Mouse (Mus musculus) CH12.LX (cell line): Measurements from ENCODE around the gene Syt3. TPM values are rescaled to one million over a fixed set of nuclear protein-coding genes. Genes with fewer than 3 reads are reported as not detected.

Experiments used
- DNase-seq: peaks from one replicate; pipeline ENCODE4 v3.0.0-alpha.2; 2013; ENCODE audit errors: extremely low read depth
- H3K27ac ChIP-seq: 2 replicates; pipeline ENCODE4 v1.5.1; 2012; ENCODE audit warnings: low read depth, mild to moderate bottlenecking, control low read depth, moderate library complexity; ENCODE audit not compliant: insufficient read depth
- H3K27me3 ChIP-seq: replicated peaks from 2 replicates; pipeline ENCODE3; 2012; ENCODE audit warnings: inconsistent platforms
- H3K36me3 ChIP-seq, 2 experiments: replicated peaks in 1 of 2; 2 replicates each; pipeline versions ENCODE3 to v1.6.1; 2012; ENCODE audit warnings: inconsistent platforms in 1 of 2, low read length in 1 of 2, mild to moderate bottlenecking in 1 of 2, mixed read lengths in 1 of 2, moderate library complexity in 1 of 2; ENCODE audit not compliant: control insufficient read depth in 1 of 2, insufficient read depth in 1 of 2
- H3K4me1 ChIP-seq, 2 experiments: 2 replicates each; pipeline ENCODE4 v1.6.1; 2012; ENCODE audit warnings: inconsistent platforms in 1 of 2, moderate library complexity in 1 of 2; ENCODE audit not compliant: insufficient read depth in 2 of 2, control insufficient read depth in 1 of 2
- H3K4me2 ChIP-seq: 2 replicates; pipeline ENCODE4 v1.6.1; 2012; ENCODE audit warnings: low read depth, mild to moderate bottlenecking, control low read depth; ENCODE audit not compliant: poor library complexity, insufficient read depth, severe bottlenecking
- H3K4me3 ChIP-seq, 3 experiments: fragments of 150-350 bp in 1 of 3; sonication (generic) in 1 of 3; replicated peaks in 1 of 3; 2 replicates each; pipeline versions ENCODE3 to v1.5.1; 2011 to 2012; ENCODE audit warnings: low read depth in 2 of 3, low read length in 2 of 3, mild to moderate bottlenecking in 2 of 3, moderate library complexity in 2 of 3, control low read depth in 1 of 3, improper control_type of control experiment in 1 of 3, inconsistent platforms in 1 of 3, mixed read lengths in 1 of 3; ENCODE audit not compliant: poor library complexity in 1 of 3
- H3K79me2 ChIP-seq: replicated peaks from 2 replicates; pipeline ENCODE4 v1.6.1; 2012; ENCODE audit warnings: mild to moderate bottlenecking, moderate library complexity; ENCODE audit not compliant: control insufficient read depth, poor library complexity, insufficient read depth, severe bottlenecking; ENCODE audit errors: extremely low read depth
- H3K9ac ChIP-seq: 2 replicates; pipeline ENCODE4 v1.6.1; 2012; ENCODE audit warnings: low read depth, mild to moderate bottlenecking, control low read depth, moderate library complexity; ENCODE audit not compliant: insufficient read depth
- H3K9me3 ChIP-seq: replicated peaks from 2 replicates; pipeline ENCODE3; 2012; ENCODE audit warnings: low read length, inconsistent platforms, mixed read lengths
- CHD1 ChIP-seq: IDR thresholded peaks from 2 replicates; pipeline ENCODE4 v1.6.1; 2012; ENCODE audit warnings: low read depth, low read length, improper control_type of control experiment, inconsistent platforms
- CTCF ChIP-seq, 2 experiments: IDR thresholded peaks in 1 of 2; conservative IDR thresholded peaks in 1 of 2; 2 replicates each; pipeline ENCODE4 v1.5.1; 2011 to 2012; ENCODE audit warnings: low read depth in 2 of 2, low read length in 2 of 2, improper control_type of control experiment in 1 of 2, inconsistent platforms in 1 of 2, mild to moderate bottlenecking in 1 of 2, moderate library complexity in 1 of 2
- ELF1 ChIP-seq: IDR thresholded peaks from 2 replicates; pipeline ENCODE4 v1.6.1; 2014; ENCODE audit warnings: low read depth, mild to moderate bottlenecking, inconsistent platforms, low read length, improper control_type of control experiment
- GABPA ChIP-seq: IDR thresholded peaks from 2 replicates; pipeline ENCODE4 v1.6.1; 2012; ENCODE audit warnings: low read depth, low read length, improper control_type of control experiment, inconsistent platforms; ENCODE audit not compliant: insufficient replicate concordance
- HCFC1 ChIP-seq: IDR thresholded peaks from 2 replicates; pipeline ENCODE4 v1.6.1; 2012; ENCODE audit warnings: low read depth, mild to moderate bottlenecking, inconsistent platforms, low read length, improper control_type of control experiment
- JUN ChIP-seq: IDR thresholded peaks from 2 replicates; pipeline ENCODE4 v1.6.1; 2011; ENCODE audit warnings: low read depth, mild to moderate bottlenecking, low read length, improper control_type of control experiment, moderate library complexity; ENCODE audit not compliant: insufficient read depth
- JUND ChIP-seq: conservative IDR thresholded peaks from 2 replicates; pipeline ENCODE4 v1.6.1; 2011; ENCODE audit warnings: low read depth, low read length, improper control_type of control experiment
- KAT2A ChIP-seq: IDR thresholded peaks from 2 replicates; pipeline ENCODE4 v1.6.1; 2012; ENCODE audit warnings: low read length, improper control_type of control experiment, inconsistent platforms; ENCODE audit not compliant: insufficient replicate concordance
- MAFK ChIP-seq: IDR thresholded peaks from 2 replicates; pipeline ENCODE4 v1.6.1; 2011; ENCODE audit warnings: low read length, improper control_type of control experiment; ENCODE audit not compliant: insufficient replicate concordance
- MAZ ChIP-seq: IDR thresholded peaks from 2 replicates; pipeline ENCODE4 v1.6.1; 2012; ENCODE audit warnings: low read depth, mild to moderate bottlenecking, inconsistent platforms, low read length, improper control_type of control experiment, moderate library complexity
- MEF2A ChIP-seq: IDR thresholded peaks from 2 replicates; pipeline ENCODE4 v1.6.1; 2014; ENCODE audit warnings: low read depth, mild to moderate bottlenecking, inconsistent platforms, low read length, improper control_type of control experiment, borderline replicate concordance
- NRF1 ChIP-seq: IDR thresholded peaks from 2 replicates; pipeline ENCODE4 v1.6.1; 2014; ENCODE audit warnings: low read depth, mild to moderate bottlenecking, inconsistent platforms, low read length, improper control_type of control experiment, moderate library complexity
- POLR2A ChIP-seq: IDR thresholded peaks from 2 replicates; pipeline ENCODE4 v1.6.1; 2011; ENCODE audit warnings: low read depth, mild to moderate bottlenecking, improper control_type of control experiment, low read length
- SIN3A ChIP-seq: IDR thresholded peaks from 2 replicates; pipeline ENCODE4 v1.6.1; 2012; ENCODE audit warnings: low read length, improper control_type of control experiment, inconsistent platforms
- TBP ChIP-seq: conservative IDR thresholded peaks from 2 replicates; pipeline ENCODE4 v1.6.1; 2011; ENCODE audit warnings: low read depth, low read length, improper control_type of control experiment
- TCF12 ChIP-seq: IDR thresholded peaks from 2 replicates; pipeline ENCODE4 v1.6.1; 2014; ENCODE audit warnings: low read depth, mild to moderate bottlenecking, inconsistent platforms, low read length, improper control_type of control experiment
- UBTF ChIP-seq: IDR thresholded peaks from 2 replicates; pipeline ENCODE4 v1.6.1; 2012; ENCODE audit warnings: low read depth, mild to moderate bottlenecking, inconsistent platforms, low read length, improper control_type of control experiment, moderate library complexity
- USF1 ChIP-seq: IDR thresholded peaks from 2 replicates; pipeline ENCODE4 v1.6.1; 2014; ENCODE audit warnings: low read depth, mild to moderate bottlenecking, inconsistent platforms, low read length, improper control_type of control experiment
- ZC3H11A ChIP-seq: IDR thresholded peaks from 2 replicates; pipeline ENCODE4 v1.6.1; 2012; ENCODE audit warnings: low read depth, mild to moderate bottlenecking, inconsistent platforms, low read length, improper control_type of control experiment
- ZMIZ1 ChIP-seq: IDR thresholded peaks from 2 replicates; pipeline ENCODE4 v1.6.1; 2012; ENCODE audit warnings: low read depth, mild to moderate bottlenecking, inconsistent platforms, low read length, improper control_type of control experiment
- ZNF384 ChIP-seq: IDR thresholded peaks from 2 replicates; pipeline ENCODE4 v1.6.1; 2012; ENCODE audit warnings: low read depth, low read length, improper control_type of control experiment, inconsistent platforms
- dilution Hi-C: fragments of 300-500 bp; cut with MboI; formaldehyde crosslinking; loops from 2 replicates; pipeline ENCODE4 v1.14.3; 2020; ENCODE audit warnings: low sequenced_read_pairs; ENCODE audit not compliant: extremely low pct_unique_long_range_greater_than_20kb, extremely low pct_ligation_motif_present
- in situ Hi-C: fragments of 300-500 bp; cut with MboI; formaldehyde crosslinking; loops from 3 replicates; pipeline ENCODE4 v1.14.3; 2019; ENCODE audit warnings: low sequenced_read_pairs, low pct_ligation_motif_present, low pct_unique_long_range_greater_than_20kb, mixed read lengths
- polyA plus RNA-seq: library from polyadenylated mRNA; unstranded; fragments of >175 nt; gene quantifications from 2 replicates; pipeline ENCODE4 v1.2.1, GENCODE M21; 2012; ENCODE audit warnings: low read depth; ENCODE audit not compliant: insufficient read length
- total RNA-seq, 2 experiments: library from RNA; depleted of rRNA; stranded (reverse); fragments of 300-350 nt in 1 of 2; fragments of >200 nt in 1 of 2; gene quantifications; 2 replicates each; pipeline ENCODE4 v1.2.3; 2012 to 2014

Syt3 gene
- total RNA-seq (2012; rRNA removed) = 0.08 and 0.17 TPM in 2 replicates
- 0.11 TPM in 1 of 2 replicates, not detected in the other for total RNA-seq (2014; rRNA removed)
- polyA plus RNA-seq = 0.30 TPM in 1 of 2 replicates, not detected in the other

DNA sequence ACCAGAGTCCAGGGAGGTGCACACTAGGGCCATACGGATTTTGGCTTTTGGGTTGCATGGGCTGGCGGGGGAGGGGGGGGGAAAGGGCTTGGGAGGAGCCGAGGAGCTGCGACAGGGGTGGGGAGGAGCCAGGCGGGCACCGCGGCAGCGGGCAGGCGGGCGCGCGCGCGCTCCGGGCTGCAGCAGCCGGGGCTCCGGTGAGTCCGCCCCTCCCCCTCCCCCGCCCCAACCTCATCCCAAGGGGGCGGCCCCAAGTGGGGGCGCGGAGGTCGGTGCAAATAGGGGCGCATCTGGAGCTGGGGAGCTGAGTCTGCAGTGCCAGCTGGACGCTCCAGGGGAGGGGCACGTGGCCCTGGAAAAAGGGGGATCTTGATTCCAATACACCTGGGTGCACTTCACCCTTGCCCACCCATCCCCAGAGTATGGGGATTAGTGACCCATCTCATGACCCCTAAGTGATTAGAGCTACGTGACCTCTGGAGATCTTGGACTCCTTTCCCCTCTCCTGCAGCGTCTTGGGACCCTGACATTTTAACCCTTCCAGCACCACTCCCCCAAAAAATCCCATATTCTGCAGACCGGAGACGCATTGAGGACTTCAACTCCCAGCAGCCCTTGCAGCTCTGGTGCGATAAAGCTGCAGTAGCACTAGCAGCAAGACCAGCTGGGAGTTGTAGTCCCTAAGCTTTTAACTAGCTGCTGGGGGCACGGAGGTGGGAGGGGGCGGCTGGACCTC, at the start of gene Syt3:
TSS of gene Syt3 (plus strand) at position 123 of the 736 bp plus-strand sequence.
- Histone ChIP-seq H3K9ac (no peak within 1 kb of the TSS), H3K4me3 (peak within 1 kb of the TSS in 1 of 3 experiments; percentile 30), H3K9me3 (peaks cover 11% of the 10 kb centered on the region), H3K4me1 (no peaks in the 10 kb centered on the region), H3K36me3 (no peaks in the 10 kb centered on the region), H3K4me2 (peak within 1 kb of the TSS; percentile 75), H3K79me2 (no peaks in the 10 kb centered on the region), H3K27ac (no peak within 1 kb of the TSS), H3K27me3 (peaks cover 86% of the 10 kb centered on the region)
- in situ Hi-C loops (loop anchor here (10.0 kb wide), 1 partner anchor 101 kb away; no protein-coding TSS in a partner anchor), dilution Hi-C loops (no loop called here)
- TF ChIP-seq ZC3H11A = no peak
- no peak for TF ChIP-seq SIN3A
- TF ChIP-seq KAT2A = peak; percentile 95; the same call in 1 of the 2 replicates
- TF ChIP-seq HCFC1 = peak; percentile 99
- TF ChIP-seq GABPA = peak; percentile 61; the same call in 1 of the 2 replicates
- TF ChIP-seq JUN = no peak
- TF ChIP-seq ELF1 = no peak
- no peak for TF ChIP-seq POLR2A
- no peak for TF ChIP-seq MAFK
- no peak for TF ChIP-seq CTCF (conservative IDR thresholded peaks at IDR 0.05 in 1 of 2, IDR thresholded peaks at IDR 0.05 in 1 of 2; ENCODE audit: low read depth in 2 of 2, low read length in 2 of 2)
- DNase-seq = peak; percentile 29

DNA sequence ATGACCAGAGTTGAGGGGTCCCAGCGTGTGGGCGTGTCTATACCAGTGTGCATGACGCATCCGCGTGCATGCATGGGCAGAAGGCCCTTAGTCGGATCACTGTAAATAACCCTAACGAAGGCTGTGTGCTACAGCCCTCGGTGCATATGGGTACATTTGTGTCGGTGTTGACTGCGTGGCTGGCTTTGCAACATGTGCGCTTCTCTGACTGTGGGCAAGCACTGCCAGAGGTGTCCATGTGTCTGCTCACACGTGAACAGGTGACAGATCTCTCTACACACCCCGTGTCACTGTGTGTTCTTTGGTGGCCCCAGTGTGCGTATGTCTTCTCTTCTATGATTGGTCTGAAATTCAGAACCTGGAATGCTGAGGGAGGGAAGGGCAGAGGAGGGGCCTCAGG, 49.8 kb upstream of the Syt3 start:
- Histone ChIP-seq H3K4me2 (no peak overlapping the region), H3K4me1 (no peaks in the 10 kb centered on the region), H3K36me3 (no peaks in the 10 kb centered on the region), H3K79me2 (no peaks in the 10 kb centered on the region), H3K9ac (no peak overlapping the region), H3K9me3 (peaks cover 2% of the 10 kb centered on the region), H3K27ac (no peak overlapping the region), H3K27me3 (peaks cover 78% of the 10 kb centered on the region), H3K4me3 (no peak overlapping the region)
- TF ChIP-seq JUND = no peak
- TF ChIP-seq TBP = no peak
- no peak for TF ChIP-seq UBTF
- TF ChIP-seq SIN3A = no peak
- TF ChIP-seq ELF1 = no peak
- no peak for TF ChIP-seq ZMIZ1
- no peak for TF ChIP-seq TCF12
- TF ChIP-seq ZNF384 = no peak
- TF ChIP-seq POLR2A = no peak
- TF ChIP-seq MAZ = no peak
- no peak for TF ChIP-seq USF1
- no peak for TF ChIP-seq CHD1
- no peak for TF ChIP-seq NRF1
- no peak for TF ChIP-seq KAT2A
- no peak for TF ChIP-seq MEF2A
- in situ Hi-C loops (no loop called here), dilution Hi-C loops (no loop called here)
- DNase-seq = no peak
